Mouse (Mus musculus): ENCODE measurements around the gene Pde4dip.

Pde4dip gene

DNA sequence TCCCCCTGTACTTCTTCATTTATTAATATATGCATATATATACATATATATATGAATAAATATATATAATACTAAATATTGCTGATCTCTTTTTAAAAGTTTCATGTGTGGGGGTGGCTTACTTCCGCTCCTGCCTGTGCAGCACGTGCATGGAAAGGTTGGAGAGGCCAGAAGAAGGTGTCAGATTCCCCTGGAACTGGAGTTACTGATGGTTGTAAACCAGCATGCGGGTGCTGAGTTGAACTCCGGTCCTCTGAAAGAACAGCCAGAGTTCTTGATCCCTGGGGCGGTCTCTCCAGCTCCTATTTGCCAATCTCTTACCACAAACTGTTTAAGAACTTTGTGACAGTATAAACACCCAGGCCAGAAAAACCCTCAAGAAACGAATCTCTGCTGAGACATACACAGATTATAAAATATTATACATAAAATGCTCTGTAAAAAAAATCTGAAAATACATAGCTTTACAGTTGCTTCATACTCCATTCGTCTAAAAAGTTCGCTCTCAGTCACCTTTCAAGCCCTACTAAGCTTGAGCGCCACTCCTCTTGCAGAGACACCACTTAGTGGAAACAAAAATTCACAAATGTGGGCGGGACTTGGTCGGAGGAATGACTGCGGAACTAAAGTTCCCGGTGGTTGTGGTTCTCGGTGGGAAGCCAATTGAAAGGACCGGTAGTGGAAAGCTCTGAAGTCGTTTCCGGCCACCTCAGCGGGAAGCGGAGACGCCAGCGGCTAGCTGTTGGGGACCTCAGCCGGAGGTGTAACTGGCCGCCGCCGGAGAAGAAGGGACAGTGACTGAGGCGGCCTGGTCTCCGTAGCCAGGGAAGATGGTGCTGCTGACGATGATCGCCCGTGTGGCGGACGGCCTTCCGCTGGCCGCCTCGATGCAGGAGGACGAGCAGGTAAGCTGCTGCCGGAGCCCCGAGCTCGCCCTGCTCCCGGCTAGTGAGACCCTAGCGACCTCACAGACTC, 12.3 kb upstream of the Pde4dip start, which contains the start of gene Sec22b:
TSS of gene Sec22b (plus strand) at position 675 of the 975 bp plus-strand sequence.
- peak; percentile 76 to 87 for DNase-seq (ENCODE audit: low spot score in 2 of 2)

DNA sequence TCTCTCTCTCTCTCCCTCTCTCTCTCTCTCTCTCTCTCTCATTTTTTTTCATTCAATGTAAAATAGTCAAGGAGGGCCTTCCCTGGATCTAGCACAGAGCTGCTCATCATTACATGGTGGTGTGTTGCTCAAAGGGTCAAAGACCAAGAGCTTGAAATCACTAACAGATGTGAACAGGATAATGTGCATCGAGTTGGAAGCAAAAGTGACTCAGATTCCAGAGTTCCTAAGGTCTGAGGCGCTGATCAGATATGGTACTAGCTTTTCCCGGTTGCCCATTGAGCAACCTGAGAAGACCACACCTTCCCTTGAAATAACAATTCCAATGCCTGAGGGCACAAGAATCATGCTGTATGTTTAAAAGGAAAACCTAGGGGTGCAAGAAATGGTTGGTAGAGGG, 9.9 kb upstream of the Pde4dip start:
- no peak for DNase-seq (ENCODE audit: low spot score in 2 of 2)

DNA sequence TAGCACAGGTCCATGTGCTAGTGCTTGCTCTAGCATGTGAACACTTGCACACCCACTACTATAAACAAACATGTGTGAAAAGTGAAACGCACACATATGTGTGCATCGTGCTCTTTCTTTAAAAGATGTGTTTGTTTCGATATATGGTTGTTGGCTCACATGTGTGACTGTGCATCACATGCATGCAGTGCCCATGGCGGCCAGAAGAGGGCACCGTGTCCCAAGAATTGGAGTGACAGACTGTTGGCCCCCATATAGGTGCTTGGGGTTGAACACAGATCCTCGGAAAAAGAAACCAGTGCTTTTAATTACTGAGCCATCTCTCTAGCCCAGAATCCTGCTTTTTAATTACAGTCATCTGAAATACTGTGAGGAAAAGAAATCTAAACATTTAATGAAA, 6.2 kb upstream of the Pde4dip start:
- DNase-seq (ENCODE audit: low spot score in 2 of 2), result no peak

DNA sequence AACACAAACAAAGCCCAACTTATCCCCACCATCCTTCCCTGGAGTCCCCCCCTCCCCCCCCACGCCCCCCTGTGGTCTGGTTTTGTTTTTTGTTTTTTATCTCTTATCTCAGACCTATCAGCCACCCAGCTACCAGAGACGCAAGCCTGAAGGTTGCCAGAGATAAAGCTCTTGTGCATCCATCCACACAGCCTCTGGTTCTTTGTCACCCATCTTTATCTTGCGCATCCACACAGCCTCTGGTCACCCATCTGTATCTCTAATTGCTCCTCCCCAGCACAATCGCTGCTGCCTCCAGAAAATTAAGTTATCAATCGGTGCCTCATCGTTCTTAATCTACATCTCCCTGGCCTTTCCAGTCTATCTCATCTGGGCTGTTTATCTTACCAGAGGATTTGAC, 1.7 kb upstream of the Pde4dip start:
- no peak for DNase-seq (ENCODE audit: low spot score in 2 of 2)

DNA sequence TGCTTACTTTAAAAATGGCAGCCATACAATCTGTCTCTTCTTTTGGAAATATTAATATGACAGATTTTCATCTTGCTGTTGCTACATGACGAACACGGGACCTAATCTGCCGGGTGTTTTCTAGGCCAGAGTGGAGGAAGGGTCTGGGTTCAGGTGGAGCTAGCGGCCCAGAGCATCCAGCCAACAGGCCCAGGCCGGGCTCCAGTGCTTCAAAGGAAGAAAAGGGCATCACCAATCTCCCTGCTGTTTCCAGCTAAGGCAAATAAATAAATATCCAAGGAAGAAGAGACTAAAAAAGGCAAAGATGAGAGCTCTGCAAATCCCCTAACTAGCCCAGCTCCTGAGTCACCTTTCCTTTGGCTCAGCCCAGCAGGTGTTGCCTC, 731 bp downstream of the Pde4dip start:
- no peak for DNase-seq (ENCODE audit: low spot score in 2 of 2)

DNA sequence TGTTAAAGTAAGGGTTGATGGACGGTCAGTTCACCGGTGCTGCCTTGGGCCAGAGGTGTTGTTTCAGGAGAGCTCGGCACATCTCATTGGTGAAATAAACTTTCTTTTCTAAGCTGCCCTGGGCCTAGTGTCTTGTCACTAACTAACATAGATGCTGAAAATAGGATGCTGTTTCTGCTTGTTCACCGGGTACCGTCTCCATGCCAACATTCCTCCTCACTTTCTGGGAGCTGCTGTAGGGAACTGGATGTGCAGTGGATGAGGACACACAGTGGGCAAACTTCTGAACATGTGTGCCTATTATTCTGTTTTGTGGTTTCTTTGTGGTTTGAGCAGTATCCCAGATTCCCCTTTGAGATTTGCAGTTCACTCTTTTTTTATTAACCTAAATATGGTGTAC, 6.9 kb downstream of the Pde4dip start:
- DNase-seq (ENCODE audit: low spot score in 2 of 2), result no peak

DNA sequence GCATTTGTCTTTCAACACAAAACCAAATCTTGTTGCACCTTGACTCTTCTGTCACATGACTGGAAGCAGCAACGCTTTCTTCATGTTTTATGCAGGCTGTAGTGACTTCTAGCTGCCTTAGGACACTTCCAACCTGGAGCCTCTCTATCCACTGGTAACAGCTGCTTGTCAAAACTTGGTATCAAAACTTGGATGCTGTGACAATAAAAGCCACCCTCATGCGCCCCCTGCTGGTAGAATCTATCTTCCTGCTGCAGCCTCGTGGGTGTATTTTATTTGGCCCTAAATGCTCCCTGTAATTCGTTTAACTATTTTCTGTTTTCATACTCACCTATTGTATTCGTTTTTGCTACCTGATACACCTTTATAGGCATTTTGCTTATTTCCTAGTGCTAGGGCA, 9.3 kb downstream of the Pde4dip start:
- DNase-seq (ENCODE audit: low spot score in 2 of 2), result peak in 1 of 2 experiments; percentile 58

DNA sequence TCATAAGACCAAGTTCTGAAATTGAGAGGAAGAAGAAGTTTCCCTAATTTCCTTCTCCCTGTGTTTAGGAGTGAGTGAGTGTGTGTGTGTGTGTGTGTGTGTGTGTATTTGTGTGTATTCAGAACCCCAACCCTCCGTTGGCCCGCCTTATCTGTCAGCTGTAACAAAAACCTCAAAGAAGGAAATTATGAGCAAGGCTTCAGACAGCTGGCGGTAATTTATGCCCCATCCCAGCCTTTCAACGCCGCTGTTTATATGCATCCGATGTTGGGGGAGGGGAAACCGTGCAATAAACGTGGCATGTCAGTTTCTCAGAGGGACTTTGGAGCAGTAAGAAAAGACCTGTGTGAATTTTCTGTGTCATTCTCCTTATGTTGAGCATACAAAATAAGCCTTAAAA, 12.2 kb downstream of the Pde4dip start:
- no peak for DNase-seq (ENCODE audit: low spot score in 2 of 2)

DNA sequence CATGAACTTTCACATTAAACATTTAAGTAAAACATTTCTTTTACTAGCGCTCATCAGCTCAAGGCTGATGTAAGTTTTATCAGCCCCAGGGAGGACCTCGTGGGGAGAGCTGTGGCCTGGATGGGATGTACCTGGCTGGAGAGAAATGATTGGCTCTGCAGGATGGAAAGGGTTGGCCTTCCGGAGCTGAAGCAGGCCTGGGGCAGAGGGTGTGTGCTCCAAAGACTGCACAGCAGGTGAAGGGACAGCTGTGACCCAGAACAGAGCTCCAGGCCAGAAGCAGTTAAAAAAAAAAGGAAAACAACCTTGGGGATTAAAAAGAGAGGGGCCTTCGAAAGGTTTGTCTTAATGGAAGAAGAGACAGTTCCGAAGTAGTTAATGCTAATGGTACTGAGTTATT, 13.7 kb downstream of the Pde4dip start:
- no peak for DNase-seq (ENCODE audit: low spot score in 2 of 2)

DNA sequence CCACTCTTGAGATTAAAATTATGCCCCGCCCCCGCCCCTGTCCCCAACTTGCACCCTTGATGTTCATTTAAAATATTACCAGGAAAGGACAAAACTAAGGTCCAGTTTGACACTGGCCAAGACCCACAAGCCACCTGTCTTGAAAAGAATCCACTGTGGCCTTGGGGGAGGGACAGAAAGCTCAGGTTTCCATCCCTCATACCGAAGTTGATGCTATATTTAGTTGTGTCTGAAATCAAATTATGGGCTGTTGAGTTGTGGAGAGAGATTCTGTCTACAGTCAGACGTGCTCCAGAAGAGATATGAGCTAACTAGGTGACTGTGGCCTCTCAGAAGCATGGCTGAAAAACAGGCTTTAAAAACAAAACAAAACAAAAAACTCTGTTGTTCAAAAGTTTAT, 18.8 kb downstream of the Pde4dip start:
- no peak for DNase-seq (ENCODE audit: low spot score in 2 of 2)

DNA sequence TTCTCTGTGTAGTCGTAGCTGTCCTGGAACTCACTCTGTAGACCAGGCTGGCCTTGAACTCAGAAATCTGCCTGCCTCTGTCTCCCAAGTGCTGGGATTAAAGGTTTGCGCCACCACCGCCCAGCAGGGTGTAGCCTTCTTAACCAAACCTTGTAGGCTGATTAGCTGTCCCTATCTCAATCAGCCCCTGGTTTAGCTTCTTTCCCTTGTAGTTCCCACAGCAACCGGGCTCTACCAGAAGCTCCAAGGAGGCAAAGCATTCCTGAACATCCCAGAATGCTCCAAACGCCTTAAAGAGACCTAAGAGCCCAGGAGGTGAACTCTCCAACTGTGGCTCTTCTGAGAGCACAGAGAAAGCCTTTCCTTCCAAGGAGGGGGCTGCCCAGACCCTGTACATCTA, 19.8 kb downstream of the Pde4dip start:
- no peak for DNase-seq (ENCODE audit: low spot score in 2 of 2)

DNA sequence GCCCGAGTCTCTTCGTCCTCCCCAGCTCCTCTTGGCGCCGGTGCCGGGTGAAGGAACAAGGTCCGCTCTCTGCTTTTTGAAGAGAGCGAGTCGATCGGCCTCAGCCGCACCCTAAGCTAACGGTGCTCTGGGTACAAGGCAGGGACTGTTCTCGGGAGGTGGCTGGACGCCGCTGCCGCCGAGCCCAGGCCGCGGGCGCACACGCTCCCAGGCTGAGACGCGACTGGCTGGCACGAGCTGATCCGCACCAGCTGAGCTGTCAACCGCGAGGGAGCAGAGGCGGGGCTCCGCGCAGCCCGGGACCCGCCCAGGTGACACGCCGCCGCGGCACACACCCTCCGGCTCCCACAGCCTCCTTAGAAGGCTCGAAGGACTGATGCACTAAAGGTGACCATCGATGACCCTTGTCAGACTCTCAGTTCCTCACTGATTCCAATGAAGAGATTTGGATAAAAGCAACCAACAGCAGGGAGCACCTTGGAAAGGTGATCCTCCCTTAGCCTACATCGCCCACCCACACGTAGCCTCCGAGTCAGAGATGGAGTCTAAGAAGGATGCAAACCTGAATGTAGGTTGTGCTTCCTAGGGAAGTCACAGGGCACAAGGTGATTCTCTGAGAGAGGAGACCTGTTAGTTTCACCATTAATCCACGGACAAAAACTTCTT, 20.4 kb downstream of the Pde4dip start:
- DNase-seq (ENCODE audit: low spot score in 2 of 2), result peak; percentile 55 to 73

DNA sequence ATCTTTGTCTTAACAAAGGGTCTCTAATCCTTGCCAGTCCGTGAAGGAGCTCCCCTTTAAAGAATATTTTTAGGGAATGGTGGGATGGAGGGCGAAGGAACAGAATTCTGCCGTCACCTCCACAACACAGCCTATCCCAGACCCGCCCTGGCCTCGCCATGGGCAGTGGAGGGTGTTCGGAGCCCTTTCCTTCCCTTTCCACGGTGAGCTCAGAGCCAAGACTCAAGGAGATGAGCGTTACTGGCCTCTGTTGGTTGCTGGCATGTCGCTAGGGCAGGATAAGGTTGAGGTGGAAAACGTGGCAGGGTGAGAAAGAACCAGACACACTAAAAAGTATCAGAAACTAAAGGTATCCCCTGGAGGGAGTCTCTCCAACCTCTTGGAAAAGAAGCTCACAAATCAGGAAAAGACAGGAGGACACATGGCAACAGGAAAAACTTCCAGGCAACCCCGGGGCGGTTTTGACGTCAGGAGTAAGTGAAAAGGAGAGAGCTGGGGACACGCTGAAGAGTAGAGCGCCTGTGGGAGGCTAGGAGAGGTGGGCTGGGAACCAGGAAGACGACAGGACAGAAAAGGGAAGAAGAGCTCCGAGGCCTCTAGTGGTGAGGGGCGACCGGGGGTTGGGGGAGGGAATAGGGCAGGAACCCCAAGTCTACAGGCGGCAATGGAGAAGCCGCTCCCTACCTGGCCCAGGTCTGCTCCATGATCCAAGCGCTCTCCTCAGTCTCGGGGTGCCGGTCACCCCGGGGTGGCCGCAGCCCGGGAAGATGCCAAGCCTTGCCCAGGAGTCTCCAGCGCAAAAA, 21.1 kb downstream of the Pde4dip start:
- peak in 1 of 2 experiments; percentile 40 for DNase-seq (ENCODE audit: low spot score in 2 of 2)

DNA sequence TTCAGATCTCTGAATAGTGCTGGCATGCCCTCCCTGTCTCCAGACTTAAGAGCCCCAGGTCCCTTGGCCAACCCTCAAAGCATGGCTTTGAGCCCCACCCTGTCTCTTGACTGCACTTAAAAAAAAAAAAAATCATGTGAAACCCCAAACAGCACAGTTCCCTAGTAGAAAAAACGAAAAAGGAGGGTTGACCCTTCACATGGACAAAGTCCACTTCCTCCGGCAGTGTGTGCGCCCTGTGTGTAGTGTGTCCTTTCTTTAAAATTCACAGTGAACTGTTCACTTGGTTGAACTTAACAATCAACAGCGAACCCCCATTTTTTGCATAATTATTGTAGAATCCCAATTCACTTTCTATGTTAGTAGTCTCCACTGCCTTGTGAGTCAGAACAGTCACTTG, 21.8 kb downstream of the Pde4dip start:
- no peak for DNase-seq (ENCODE audit: low spot score in 2 of 2)

DNA sequence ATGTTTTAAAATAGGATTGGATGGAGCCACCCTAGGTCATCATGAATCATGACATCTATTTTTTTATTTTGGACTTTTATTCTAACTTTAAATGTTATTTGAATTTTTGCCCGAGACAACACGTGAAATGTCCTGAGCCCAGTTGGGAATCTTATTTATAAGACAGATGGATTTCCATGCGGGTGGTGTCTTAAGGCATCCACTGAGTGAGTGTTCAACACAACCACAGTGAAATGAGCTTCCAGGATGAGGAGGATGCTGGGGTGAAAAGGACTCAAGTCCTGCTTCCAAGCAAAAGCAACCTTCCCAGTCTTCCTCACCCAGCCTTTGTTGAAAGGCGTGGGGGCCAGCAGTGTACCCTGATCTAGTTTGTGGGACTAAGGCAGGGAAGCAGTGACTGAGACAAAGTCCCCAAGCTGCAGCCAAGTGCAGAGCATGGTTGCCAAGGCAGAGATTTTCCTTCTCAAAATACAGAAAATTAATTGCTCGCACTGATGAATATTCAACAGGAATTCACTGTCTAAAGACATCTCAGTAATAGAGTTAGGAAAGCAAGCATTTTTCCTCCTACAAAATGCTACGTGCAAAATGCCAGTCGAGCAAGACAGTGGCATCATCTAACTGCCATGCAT, 27.6 kb downstream of the Pde4dip start:
- no peak for DNase-seq (ENCODE audit: low spot score in 2 of 2)

DNA sequence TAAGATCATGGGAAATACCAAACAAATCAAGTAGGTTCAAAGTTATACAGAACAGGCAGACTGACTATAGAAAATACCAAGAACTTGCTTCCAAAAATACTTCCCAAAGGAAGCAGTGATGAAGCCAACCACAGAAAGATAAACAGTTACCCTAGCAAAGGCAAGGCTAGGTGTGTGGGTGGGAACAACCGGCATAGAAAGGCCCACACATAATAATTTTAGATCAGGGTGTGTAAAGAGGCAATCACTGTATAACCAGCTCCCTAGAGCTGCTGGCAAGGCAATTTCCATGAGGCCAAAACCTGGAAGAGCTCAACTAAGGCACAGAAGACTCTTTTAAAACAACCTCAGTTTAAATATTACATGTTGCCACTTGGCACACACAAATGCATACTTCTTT, 29.1 kb downstream of the Pde4dip start:
- DNase-seq (ENCODE audit: low spot score in 2 of 2), result no peak

DNA sequence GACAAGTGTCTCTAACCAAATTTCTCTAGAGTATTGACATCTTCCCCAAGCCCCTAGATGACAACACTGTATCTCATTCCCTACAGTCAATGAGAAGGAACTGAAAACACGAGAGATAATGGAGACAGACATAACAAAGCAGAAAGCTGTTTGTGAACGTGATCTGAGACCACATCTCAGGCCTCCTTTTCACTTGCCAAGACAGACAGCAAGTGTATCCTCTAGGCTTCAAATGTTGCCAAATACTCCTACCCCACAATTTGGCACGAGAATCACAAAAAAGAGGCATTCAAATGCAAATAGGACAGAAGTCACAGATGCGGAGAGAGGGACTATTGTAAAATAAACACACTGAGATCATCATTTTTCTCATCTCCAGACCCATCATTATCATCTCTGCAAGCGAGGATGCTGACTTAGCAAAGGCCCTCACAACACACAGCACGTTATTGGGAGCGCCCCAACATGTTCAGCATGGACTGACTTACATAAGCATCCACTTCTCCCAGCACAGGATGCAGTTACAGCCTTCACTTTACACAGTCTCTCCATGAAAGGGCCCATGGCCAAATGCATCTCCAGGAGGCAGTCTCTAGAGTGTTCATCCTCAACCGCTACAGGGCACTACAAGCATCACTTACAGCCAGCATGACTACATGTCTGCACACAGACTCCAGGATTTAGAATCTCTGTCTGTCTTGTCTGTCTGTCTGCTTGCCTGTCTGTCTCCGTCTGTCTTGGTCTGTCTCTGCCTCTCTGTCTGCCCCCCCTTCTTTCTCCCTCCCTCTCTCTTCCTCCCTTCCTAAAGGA, 33.7 kb downstream of the Pde4dip start:
- no peak for DNase-seq (ENCODE audit: low spot score in 2 of 2)

DNA sequence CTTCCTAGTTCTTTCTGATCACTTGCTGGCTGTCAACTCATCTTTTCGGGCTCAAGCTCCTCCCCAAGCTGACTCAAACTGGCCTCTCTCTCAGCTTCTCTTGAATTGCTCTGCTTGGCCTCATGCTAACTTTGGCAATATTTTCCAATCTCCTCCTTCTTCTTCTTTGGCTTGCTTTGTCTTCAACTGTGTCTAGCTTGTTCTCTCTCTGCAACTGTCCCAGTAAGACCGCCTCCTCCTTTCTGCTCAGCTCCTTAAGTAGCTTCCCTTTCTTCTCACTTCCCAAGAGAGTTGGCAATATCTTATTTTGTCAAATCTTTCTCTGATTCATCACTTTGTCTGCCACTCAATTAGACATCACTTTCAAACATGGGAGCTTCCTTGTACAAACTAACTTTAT, 36.7 kb downstream of the Pde4dip start:
- DNase-seq (ENCODE audit: low spot score in 2 of 2), result no peak

DNA sequence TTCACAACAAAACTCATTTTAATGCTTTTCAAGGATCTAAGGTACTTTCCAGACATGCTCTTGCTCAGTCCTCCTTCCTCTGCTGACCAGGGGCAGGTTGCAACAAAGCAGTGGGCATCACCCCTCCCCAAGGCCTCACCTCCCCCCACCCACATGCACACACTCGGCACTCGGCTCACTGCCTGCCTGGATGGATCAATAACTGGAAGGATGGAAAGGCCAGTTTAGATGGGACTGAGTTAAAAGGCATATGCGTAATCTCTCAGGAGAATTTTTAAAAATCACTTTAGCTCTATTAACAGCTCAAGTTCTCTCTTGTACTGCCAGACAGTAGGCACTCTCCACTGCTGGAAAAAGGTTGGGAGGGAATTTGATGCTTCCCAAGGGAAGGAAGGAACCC, 40.9 kb downstream of the Pde4dip start:
- no peak for DNase-seq (ENCODE audit: low spot score in 2 of 2)

DNA sequence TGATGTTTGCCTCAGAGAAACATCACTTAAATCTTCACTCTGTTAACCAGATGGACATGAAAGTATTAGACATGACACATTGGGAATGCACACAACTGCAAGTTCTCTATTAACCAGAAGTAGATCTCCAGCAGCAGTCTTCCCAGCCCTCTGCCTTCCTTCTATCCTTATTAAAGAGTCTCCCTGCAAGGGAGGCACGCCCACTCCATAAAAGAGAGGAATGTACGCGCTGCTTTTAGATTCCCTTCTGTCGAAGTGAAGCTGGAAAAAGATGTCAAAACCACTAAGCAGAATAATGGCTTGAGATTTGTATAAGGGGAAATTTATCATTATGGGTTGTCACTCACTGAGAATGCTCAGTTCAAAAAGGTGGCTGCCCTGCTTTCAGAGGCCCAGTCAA, 42.1 kb downstream of the Pde4dip start:
- DNase-seq (ENCODE audit: low spot score in 2 of 2), result no peak

DNA sequence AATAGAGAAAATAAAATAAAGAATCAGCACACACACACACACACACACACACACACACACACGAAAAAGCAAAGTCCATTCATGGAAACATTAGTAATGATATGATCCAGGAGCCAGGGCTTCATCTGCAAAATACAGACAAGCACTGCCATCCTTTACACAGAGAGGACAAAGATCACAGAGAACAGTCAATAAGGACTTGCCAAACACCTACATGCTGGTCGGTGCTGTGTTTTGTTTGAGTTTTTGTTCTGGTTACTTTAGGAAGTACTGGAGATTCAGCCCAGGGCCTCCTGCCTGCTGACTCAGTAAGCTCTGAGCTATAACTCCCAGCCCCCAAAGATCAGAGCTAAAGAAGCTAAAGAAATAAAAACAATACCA, 43.7 kb downstream of the Pde4dip start:
- DNase-seq (ENCODE audit: low spot score in 2 of 2), result no peak

Data from frontal cortex, postnatal 10 days (tissue).